Mouse (Mus musculus) heart, embryonic 11.5 days (tissue): ENCODE results near the gene Cope. TPM values are rescaled to one million over a fixed set of nuclear protein-coding genes. Genes with fewer than 3 reads are reported as not detected.
A peak's percentile ranks its signal among the peaks of the same experiment; 100 is the strongest.

Experiments used
- ATAC-seq: fragments of 200-750 bp; cut with Nextera tagmentation; replicated peaks from 2 replicates; pipeline ENCODE4 v1.8.0; 2017; ENCODE audit warnings: moderate library complexity; ENCODE audit not compliant: insufficient number of reproducible peaks, low FRiP score, low TSS enrichment
- H3K27ac ChIP-seq: fragments of 300-500 bp; sonication (generic); 2 replicates; pipeline ENCODE4 v1.5.1; 2014; ENCODE audit warnings: mild to moderate bottlenecking, low read depth, low read length
- H3K27me3 ChIP-seq: fragments of 300-500 bp; sonication (generic); 2 replicates; pipeline ENCODE4 v1.6.1; 2014; ENCODE audit warnings: mild to moderate bottlenecking, low read length, mixed read lengths; ENCODE audit not compliant: control insufficient read depth, insufficient read depth
- H3K36me3 ChIP-seq: fragments of 300-500 bp; sonication (generic); 2 replicates; pipeline ENCODE4 v1.6.1; 2014; ENCODE audit warnings: mild to moderate bottlenecking, low read length, moderate library complexity, mixed read lengths; ENCODE audit not compliant: control insufficient read depth, insufficient read depth
- H3K4me1 ChIP-seq: fragments of 300-500 bp; sonication (generic); 2 replicates; pipeline ENCODE4 v1.6.1; 2014; ENCODE audit warnings: low read length; ENCODE audit not compliant: control insufficient read depth, insufficient read depth
- H3K4me2 ChIP-seq: fragments of 300-500 bp; sonication (generic); 2 replicates; pipeline ENCODE4 v1.6.1; 2014; ENCODE audit warnings: mild to moderate bottlenecking, moderate library complexity
- H3K4me3 ChIP-seq: fragments of 300-500 bp; sonication (generic); 2 replicates; pipeline ENCODE4 v1.5.1; 2014; ENCODE audit warnings: low read depth, low read length
- H3K9ac ChIP-seq: fragments of 300-500 bp; sonication (generic); 2 replicates; pipeline ENCODE4 v1.6.1; 2014; ENCODE audit warnings: mild to moderate bottlenecking, low read depth, low read length, moderate library complexity
- H3K9me3 ChIP-seq: fragments of 300-500 bp; sonication (generic); replicated peaks from 2 replicates; pipeline ENCODE4 v1.6.1; 2016; ENCODE audit warnings: low read length; ENCODE audit not compliant: control insufficient read depth
- WGBS: fragments of 180-500 bp; shearing (Covaris S2); extraction: QIAGEN DNeasy Blood & Tissue Kit; methylation state at CpG from one replicate; pipeline ENCODE4 v1.1.7; 2014; ENCODE audit not compliant: insufficient replicate concordance; 5-methylcytosine and 5-hydroxymethylcytosine counted together
- polyA plus RNA-seq: library from polyadenylated mRNA; unstranded; fragments of >200 nt; fragmentation: Nextera tagmentation; extraction: Ambion mirVana; gene quantifications from 2 replicates; pipeline ENCODE4 v1.2.1, GENCODE M21; 2014

Gene Cope
- polyA plus RNA-seq, 1 experiment from 2014 or later = 329 TPM

- 54% methylated on average over 3 of the region's 3 CpGs for WGBS
- Histone ChIP-seq H3K4me2 (no peak overlapping the region), H3K36me3 (no peaks in the 10 kb centered on the region), H3K9me3 (no peaks in the 10 kb centered on the region), H3K9ac (no peak overlapping the region; the same call in 1 of the 2 replicates), H3K27ac (no peak overlapping the region), H3K4me3 (no peak overlapping the region), H3K4me1 (peaks cover 4% of the 10 kb centered on the region; the same call in 1 of the 2 replicates), H3K27me3 (no peaks in the 10 kb centered on the region)
- ATAC-seq = 0 out of 2 replicates have a peak, but pooled peaks have one; percentile 20
Observed at GRCm38 (mm10) chr8:70272949-70273348, 29.4 kb upstream of the Cope start.

- Histone ChIP-seq H3K27me3 (no peaks in the 10 kb centered on the region), H3K4me1 (peaks cover 7% of the 10 kb centered on the region; the same call in 1 of the 2 replicates), H3K4me2 (no peak overlapping the region), H3K36me3 (no peaks in the 10 kb centered on the region), H3K9ac (no peak overlapping the region), H3K27ac (no peak overlapping the region), H3K9me3 (no peaks in the 10 kb centered on the region), H3K4me3 (no peak overlapping the region)
- no peak for ATAC-seq
Observed at GRCm38 (mm10) chr8:70274350-70274749, 28.0 kb upstream of the Cope start.

- ATAC-seq = peak; percentile 44; the same call in 1 of the 2 replicates
- 57% methylated on average over 3 of the region's 3 CpGs for WGBS
- peaks cover 13% of the 10 kb centered on the region for H3K4me1 ChIP-seq
- no peaks in the 10 kb centered on the region for H3K27me3 ChIP-seq
- no peak overlapping the region for H3K4me3 ChIP-seq
- H3K9ac ChIP-seq = no peak overlapping the region
- H3K27ac ChIP-seq = peak overlapping the region; percentile 64
- H3K36me3 ChIP-seq = no peaks in the 10 kb centered on the region
- H3K9me3 ChIP-seq = no peaks in the 10 kb centered on the region
- no peak overlapping the region for H3K4me2 ChIP-seq
Observed at GRCm38 (mm10) chr8:70276476-70276875, 25.8 kb upstream of the Cope start.

- H3K27ac ChIP-seq = peak overlapping the region; percentile 22; the same call in 1 of the 2 replicates
- no peaks in the 10 kb centered on the region for H3K9me3 ChIP-seq
- 61% methylated on average over 15 of the region's 15 CpGs for WGBS
- no peak overlapping the region for H3K9ac ChIP-seq
- no peak overlapping the region for H3K4me3 ChIP-seq
- no peaks in the 10 kb centered on the region for H3K36me3 ChIP-seq
- no peaks in the 10 kb centered on the region for H3K27me3 ChIP-seq
- peaks cover 15% of the 10 kb centered on the region for H3K4me1 ChIP-seq
- ATAC-seq = no peak
- no peak overlapping the region for H3K4me2 ChIP-seq
Observed at GRCm38 (mm10) chr8:70278175-70278574, 24.1 kb upstream of the Cope start.

- peak overlapping the region; percentile 10; the same call in 1 of the 2 replicates for H3K9ac ChIP-seq
- no peak overlapping the region for H3K4me2 ChIP-seq
- WGBS = 48% methylated on average over 8 of the region's 8 CpGs
- H3K9me3 ChIP-seq = no peaks in the 10 kb centered on the region
- H3K36me3 ChIP-seq = no peaks in the 10 kb centered on the region
- peaks cover 16% of the 10 kb centered on the region for H3K4me1 ChIP-seq
- no peak for ATAC-seq
- H3K27ac ChIP-seq = peak overlapping the region; percentile 54
- H3K27me3 ChIP-seq = no peaks in the 10 kb centered on the region
- no peak overlapping the region for H3K4me3 ChIP-seq
Observed at GRCm38 (mm10) chr8:70279266-70279665, 23.1 kb upstream of the Cope start.

- H3K36me3 ChIP-seq = peaks cover 11% of the 10 kb centered on the region
- H3K9me3 ChIP-seq = no peaks in the 10 kb centered on the region
- no peak overlapping the region for H3K4me2 ChIP-seq
- ATAC-seq = no peak
- peaks cover 18% of the 10 kb centered on the region for H3K4me1 ChIP-seq
- no peaks in the 10 kb centered on the region for H3K27me3 ChIP-seq
- peak overlapping the region; percentile 49; the same call in 1 of the 2 replicates for H3K9ac ChIP-seq
- peak overlapping the region; percentile 10; the same call in 1 of the 2 replicates for H3K27ac ChIP-seq
- H3K4me3 ChIP-seq = no peak overlapping the region
- 45% methylated on average over 3 of the region's 3 CpGs for WGBS
Observed at GRCm38 (mm10) chr8:70281001-70281400, 21.3 kb upstream of the Cope start.

- peak; percentile 79 for ATAC-seq
- H3K27me3 ChIP-seq = no peaks in the 10 kb centered on the region
- peaks cover 24% of the 10 kb centered on the region for H3K36me3 ChIP-seq
- H3K4me2 ChIP-seq = peak within 1 kb of the TSS; percentile 96
- H3K9me3 ChIP-seq = no peaks in the 10 kb centered on the region
- H3K27ac ChIP-seq = peak within 1 kb of the TSS; percentile 76
- H3K9ac ChIP-seq = peak within 1 kb of the TSS; percentile 98
- 1% methylated on average over 34 of the region's 36 CpGs for WGBS
- H3K4me1 ChIP-seq = peaks cover 18% of the 10 kb centered on the region
- H3K4me3 ChIP-seq = peak within 1 kb of the TSS; percentile 86
Observed at GRCm38 (mm10) chr8:70282603-70283135, 19.6 kb upstream of the Cope start, which contains the start of gene Homer3. Gene Homer3, plus strand, starts transcription at chr8:70282827.

GRCm38 (mm10) chr8:70283136-70284077 is 18.9 kb upstream of the Cope start:
- Histone ChIP-seq H3K4me2 (peak overlapping the region; percentile 96), H3K27ac (peak overlapping the region; percentile 76; the same call in 1 of the 2 replicates), H3K9ac (peak overlapping the region; percentile 98), H3K4me3 (peak overlapping the region; percentile 86), H3K27me3 (no peaks in the 10 kb centered on the region), H3K36me3 (peaks cover 24% of the 10 kb centered on the region), H3K9me3 (no peaks in the 10 kb centered on the region), H3K4me1 (peaks cover 11% of the 10 kb centered on the region)
- 3% methylated on average over 49 of the region's 55 CpGs for WGBS
- peak; percentile 25 for ATAC-seq
